Mouse (Mus musculus): ENCODE results near the gene Hnf1b. TPM values are rescaled to one million over a fixed set of nuclear protein-coding genes. Genes with fewer than 3 reads are reported as not detected.
A peak's percentile ranks its signal among the peaks of the same experiment; 100 is the strongest.

The Hnf1b gene
- polyA plus RNA-seq, 1 experiment from 2014 or later = 9.5 TPM

DNA sequence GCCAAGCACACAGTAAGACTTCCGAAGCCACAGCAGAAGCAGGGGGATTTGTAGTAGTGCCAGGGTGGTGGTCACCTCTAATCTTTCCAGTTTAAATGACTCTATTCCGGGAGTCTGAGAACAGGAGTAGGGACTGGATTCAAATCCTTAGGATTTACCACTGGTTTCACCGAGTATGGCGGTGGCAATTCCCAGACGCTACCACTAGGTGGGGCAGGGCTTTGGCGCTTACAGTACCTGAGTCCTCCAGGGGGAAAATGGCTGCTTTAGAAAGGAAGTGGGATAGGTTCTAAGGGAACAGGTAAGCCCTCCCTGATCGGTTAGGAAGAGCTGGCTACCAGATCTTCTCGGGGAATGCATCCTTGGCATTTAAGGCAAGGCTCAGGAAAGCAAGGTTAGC, 17.5 kb upstream of the Hnf1b start:
- no peaks in the 10 kb centered on the region for H3K36me3 ChIP-seq
- H3K27ac ChIP-seq = no peak overlapping the region
- H3K9me3 ChIP-seq = no peaks in the 10 kb centered on the region
- no peak overlapping the region for H3K9ac ChIP-seq
- no peak for ATAC-seq (ENCODE audit: borderline replicate concordance, extremely low read depth, low FRiP score, low TSS enrichment)
- no peak overlapping the region for H3K4me2 ChIP-seq
- no peak overlapping the region for H3K4me3 ChIP-seq
- no peaks in the 10 kb centered on the region for H3K4me1 ChIP-seq
- WGBS = 45% methylated on average over 8 of the region's 8 CpGs
- H3K27me3 ChIP-seq = no peaks in the 10 kb centered on the region

DNA sequence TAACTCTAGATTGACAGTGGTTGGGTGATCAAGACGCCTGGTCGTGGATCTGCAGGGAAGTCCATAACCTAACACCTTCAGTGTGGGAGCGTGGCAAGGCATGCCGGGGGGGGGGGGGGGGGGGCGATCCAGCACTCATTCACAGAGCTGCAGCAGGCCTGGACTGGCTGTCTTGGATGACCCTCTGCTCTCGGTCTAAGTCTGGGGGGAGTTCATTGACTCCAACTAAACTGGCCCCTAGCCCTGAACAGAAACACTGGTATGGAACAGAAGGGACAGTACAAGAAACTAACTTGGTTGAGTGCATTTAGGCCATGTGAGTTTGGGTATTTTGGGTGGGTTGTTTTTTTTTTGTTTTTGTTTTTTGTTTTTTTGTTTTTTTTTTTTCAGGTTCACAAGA, 16.3 kb upstream of the Hnf1b start:
- no peak overlapping the region for H3K4me3 ChIP-seq
- ATAC-seq (ENCODE audit: borderline replicate concordance, extremely low read depth, low FRiP score, low TSS enrichment) = no peak
- no peak overlapping the region for H3K4me2 ChIP-seq
- H3K9ac ChIP-seq = no peak overlapping the region
- H3K9me3 ChIP-seq = no peaks in the 10 kb centered on the region
- no peaks in the 10 kb centered on the region for H3K36me3 ChIP-seq
- no peaks in the 10 kb centered on the region for H3K4me1 ChIP-seq
- 75% methylated on average over 5 of the region's 6 CpGs for WGBS
- no peaks in the 10 kb centered on the region for H3K27me3 ChIP-seq
- no peak overlapping the region for H3K27ac ChIP-seq

DNA sequence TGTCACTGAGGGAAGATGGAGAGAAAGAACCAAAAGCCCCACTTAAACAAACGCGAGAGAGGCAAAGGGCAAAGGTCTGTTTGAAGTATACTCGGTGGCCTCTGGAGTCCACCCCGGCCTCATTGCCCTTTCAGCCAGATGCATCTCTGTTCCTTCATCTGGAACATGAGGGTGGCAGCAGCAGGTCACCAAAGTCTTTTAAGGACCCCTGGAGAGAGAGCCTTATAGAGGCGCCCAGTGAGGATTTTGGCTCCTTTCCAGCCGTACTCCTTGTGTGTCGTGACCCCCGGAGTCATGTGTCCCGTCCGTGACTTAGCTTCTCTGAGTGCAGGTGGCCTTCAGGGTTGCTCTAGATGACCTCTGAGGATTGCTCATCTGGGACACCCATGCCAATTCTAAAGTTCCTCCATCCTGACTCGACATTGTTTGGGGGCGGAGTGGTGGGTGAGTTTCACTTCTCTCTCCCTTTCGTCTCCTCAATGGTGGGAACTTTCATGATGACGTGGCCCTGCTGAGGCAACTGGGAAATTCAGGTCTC, 15.8 kb upstream of the Hnf1b start:
- WGBS = 37% methylated on average over 14 of the region's 14 CpGs
- no peak overlapping the region for H3K4me3 ChIP-seq

DNA sequence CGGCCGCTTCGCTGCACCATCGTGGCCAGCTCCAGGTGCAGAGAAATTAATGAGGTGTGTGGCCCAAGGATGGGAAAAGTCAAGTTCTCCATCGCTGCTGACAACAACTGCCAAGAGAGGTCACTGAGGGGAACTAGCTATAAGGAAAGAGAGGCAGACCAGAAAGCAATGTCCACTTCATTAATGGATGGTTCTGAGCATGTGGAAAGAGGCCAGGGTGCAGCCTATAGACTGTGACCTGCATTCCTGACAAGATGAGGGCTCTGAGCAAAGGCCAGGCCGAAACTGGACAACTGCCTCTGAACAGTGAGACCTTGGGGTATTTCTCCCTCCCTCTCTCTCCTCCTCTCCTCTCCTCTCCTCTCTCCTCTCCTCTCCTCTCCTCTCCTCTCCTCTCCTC, 10.4 kb upstream of the Hnf1b start:
- no peak overlapping the region for H3K4me2 ChIP-seq
- ATAC-seq (ENCODE audit: borderline replicate concordance, extremely low read depth, low FRiP score, low TSS enrichment) = no peak
- H3K27ac ChIP-seq = no peak overlapping the region
- no peaks in the 10 kb centered on the region for H3K9me3 ChIP-seq
- H3K4me1 ChIP-seq = no peaks in the 10 kb centered on the region
- no peak overlapping the region for H3K9ac ChIP-seq
- no peaks in the 10 kb centered on the region for H3K27me3 ChIP-seq
- no peaks in the 10 kb centered on the region for H3K36me3 ChIP-seq
- H3K4me3 ChIP-seq = no peak overlapping the region
- 44% methylated on average over 6 of the region's 6 CpGs for WGBS

More for the DNA sequence above, 15.8 kb upstream of the Hnf1b start:
- H3K9me3 ChIP-seq = no peaks in the 10 kb centered on the region
- no peaks in the 10 kb centered on the region for H3K36me3 ChIP-seq
- H3K9ac ChIP-seq = no peak overlapping the region
- H3K4me2 ChIP-seq = no peak overlapping the region
- ATAC-seq (ENCODE audit: borderline replicate concordance, extremely low read depth, low FRiP score, low TSS enrichment) = no peak
- H3K27ac ChIP-seq = no peak overlapping the region
- no peaks in the 10 kb centered on the region for H3K4me1 ChIP-seq
- no peaks in the 10 kb centered on the region for H3K27me3 ChIP-seq

DNA sequence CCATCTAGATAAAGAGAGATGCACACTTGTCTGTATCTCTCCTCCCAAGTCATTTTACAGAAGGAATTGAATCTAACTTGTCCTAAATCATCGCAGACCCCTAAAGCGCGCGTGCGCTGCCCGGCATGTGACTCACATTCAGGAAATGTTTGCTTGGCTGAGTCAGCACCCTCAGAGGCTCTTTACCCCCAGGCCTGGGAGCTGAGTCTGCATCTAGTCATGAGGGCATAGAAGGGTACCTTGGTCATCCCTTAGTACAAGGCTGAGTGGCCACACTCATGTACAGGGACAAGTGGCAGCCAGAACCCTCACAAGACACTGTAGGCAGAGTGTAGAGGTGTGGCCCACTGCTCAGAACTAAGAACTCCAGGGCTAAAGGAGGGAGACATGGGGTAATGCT, 6.3 kb upstream of the Hnf1b start:
- Histone ChIP-seq H3K9me3 (no peaks in the 10 kb centered on the region), H3K4me3 (no peak overlapping the region), H3K27ac (no peak overlapping the region), H3K4me1 (no peaks in the 10 kb centered on the region), H3K4me2 (no peak overlapping the region), H3K27me3 (peaks cover 6% of the 10 kb centered on the region; the same call in 1 of the 2 replicates), H3K36me3 (no peaks in the 10 kb centered on the region), H3K9ac (no peak overlapping the region)
- 77% methylated on average over 6 of the region's 6 CpGs for WGBS
- ATAC-seq (ENCODE audit: borderline replicate concordance, extremely low read depth, low FRiP score, low TSS enrichment) = no peak

DNA sequence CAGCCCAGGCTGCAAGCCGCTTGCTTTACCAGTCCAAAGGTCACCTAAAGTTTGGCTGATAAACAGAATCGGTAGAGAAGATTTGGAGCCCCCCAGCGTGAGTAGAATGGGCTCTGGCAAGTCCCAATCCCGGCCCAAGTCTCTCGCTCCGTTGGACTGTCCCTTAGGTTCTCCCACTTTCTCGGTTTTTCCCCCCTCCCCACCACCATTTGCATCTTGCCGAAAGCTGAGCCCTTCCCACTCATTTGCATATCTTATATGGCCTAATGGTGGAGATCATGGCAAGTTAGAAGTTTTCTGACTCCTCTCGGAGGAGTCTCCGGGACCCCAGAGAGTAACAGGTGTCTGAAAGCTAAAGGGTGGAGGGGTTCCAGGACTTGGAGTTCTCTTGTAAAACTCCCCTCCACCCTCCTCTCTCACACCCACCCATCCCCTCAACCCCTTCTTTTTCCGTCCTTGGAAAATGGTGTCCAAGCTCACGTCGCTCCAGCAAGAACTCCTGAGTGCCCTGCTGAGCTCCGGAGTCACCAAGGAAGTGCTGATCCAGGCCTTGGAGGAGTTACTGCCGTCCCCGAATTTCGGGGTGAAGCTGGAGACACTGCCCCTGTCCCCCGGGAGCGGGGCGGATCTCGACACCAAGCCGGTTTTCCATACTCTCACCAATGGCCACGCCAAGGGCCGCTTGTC, 866 bp downstream of the Hnf1b start:
- ATAC-seq (ENCODE audit: borderline replicate concordance, extremely low read depth, low FRiP score, low TSS enrichment) = peak; percentile 41; the same call in 1 of the 2 replicates
- peak overlapping the region; percentile 87 for H3K27ac ChIP-seq

DNA sequence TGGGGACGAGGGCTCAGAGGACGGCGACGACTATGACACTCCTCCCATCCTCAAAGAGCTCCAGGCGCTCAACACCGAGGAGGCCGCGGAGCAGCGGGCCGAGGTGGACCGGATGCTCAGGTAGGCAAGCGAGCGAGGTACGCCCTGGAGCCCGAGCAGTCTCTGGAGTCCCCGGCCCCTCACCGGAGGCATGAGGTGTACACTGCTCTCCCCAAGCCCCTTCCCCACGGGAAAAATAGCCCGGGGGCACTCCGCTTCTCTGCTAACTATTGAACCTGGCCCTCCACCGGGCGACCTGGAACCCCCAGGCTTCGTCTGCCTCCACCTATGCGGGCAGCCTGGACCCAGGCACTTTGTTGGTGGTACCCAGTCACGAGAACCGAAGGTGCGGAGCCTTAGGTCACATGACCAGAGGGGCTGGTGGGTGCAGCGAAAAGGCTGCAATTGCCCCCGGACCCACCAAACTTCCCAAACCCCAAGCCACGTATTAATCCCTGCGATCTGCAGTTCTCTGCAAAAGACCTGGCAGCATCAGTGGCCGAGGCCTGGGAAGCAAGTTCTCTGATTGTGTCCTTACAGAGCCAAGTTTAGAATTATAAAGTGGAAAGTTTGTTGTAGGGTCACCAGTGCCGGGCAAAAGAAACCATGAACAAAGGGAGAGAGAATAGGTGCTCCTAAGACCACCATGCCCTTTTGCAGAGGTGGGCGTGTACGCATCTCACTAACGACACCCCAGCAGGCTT, 1.6 kb downstream of the Hnf1b start:
- Histone ChIP-seq H3K9ac (peak overlapping the region; percentile 62), H3K4me3 (peak overlapping the region; percentile 51), H3K9me3 (no peaks in the 10 kb centered on the region), H3K27me3 (peaks cover 70% of the 10 kb centered on the region), H3K27ac (peak overlapping the region; percentile 87), H3K36me3 (no peaks in the 10 kb centered on the region), H3K4me1 (peaks cover 3% of the 10 kb centered on the region; the same call in 1 of the 2 replicates), H3K4me2 (peak overlapping the region; percentile 57)
- ATAC-seq (ENCODE audit: borderline replicate concordance, extremely low read depth, low FRiP score, low TSS enrichment) = peak; percentile 48; the same call in 1 of the 2 replicates
- 1% methylated on average over 36 of the region's 36 CpGs for WGBS

More for the DNA sequence above, 866 bp downstream of the Hnf1b start:
- Histone ChIP-seq H3K36me3 (no peaks in the 10 kb centered on the region), H3K9me3 (no peaks in the 10 kb centered on the region), H3K4me1 (peaks cover 3% of the 10 kb centered on the region; the same call in 1 of the 2 replicates), H3K4me3 (peak overlapping the region; percentile 51), H3K27me3 (peaks cover 63% of the 10 kb centered on the region), H3K4me2 (peak overlapping the region; percentile 57), H3K9ac (peak overlapping the region; percentile 62)
- WGBS = under 1% methylated on average over 24 of the region's 24 CpGs

DNA sequence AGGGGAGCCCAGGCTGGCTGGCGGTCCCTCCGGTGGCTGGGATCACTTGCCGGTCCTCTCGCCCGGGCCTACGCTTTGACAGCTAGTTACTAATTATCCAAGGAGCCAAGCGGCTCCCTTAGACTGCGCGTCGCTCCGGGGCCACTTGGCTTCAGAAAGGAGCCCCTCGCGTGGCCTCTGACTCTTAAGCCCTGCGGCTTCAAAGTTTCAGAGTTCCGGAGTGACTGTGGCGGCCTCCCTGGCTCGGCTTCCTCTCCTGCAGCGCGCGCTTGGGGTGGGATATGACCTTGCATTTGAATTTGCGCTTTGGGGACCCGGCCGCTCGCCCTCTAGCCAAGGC, 2.1 kb downstream of the Hnf1b start:
- Histone ChIP-seq H3K27ac (peak overlapping the region; percentile 87), H3K36me3 (no peaks in the 10 kb centered on the region), H3K9ac (peak overlapping the region; percentile 62), H3K4me2 (peak overlapping the region; percentile 57), H3K4me3 (peak overlapping the region; percentile 51), H3K9me3 (no peaks in the 10 kb centered on the region), H3K4me1 (peaks cover 3% of the 10 kb centered on the region; the same call in 1 of the 2 replicates), H3K27me3 (peaks cover 74% of the 10 kb centered on the region)
- WGBS = 1% methylated on average over 24 of the region's 24 CpGs
- 0 out of 2 replicates have a peak, but pooled peaks have one; percentile 7 for ATAC-seq (ENCODE audit: borderline replicate concordance, extremely low read depth, low FRiP score, low TSS enrichment)

DNA sequence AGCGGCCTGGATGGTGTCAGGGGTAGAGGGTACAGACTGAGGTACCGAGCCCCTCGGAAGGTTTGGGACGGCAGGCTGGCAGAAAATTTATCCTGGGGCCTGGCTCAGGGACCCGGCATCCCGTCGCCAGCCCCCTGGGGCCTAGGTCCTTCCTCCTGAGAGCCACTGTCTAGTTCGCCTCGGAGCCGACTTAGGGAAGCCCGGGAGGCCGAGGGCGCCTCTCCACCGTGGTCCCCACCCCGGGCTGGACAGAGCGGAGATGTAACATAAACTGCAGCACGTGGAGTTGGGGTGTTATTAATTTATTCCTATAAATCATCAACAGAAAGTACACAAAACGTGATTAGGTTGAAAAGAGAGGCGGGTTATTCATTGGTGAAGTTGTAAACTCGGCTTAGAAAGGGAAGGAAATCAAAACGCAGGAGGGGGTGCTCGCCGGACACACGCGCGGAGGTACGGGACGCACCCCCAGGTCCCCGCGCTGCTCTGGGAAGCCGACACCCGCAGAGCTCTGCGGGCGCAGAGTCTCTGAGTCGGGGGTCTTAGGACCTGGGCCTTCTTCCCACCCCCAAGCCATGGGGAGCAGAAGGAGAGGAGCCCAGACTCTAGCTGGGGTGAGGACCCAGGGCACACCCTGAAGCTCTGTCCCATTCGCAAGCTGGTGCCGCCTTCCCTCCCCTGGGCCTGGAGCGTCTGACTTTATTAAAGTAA, 2.8 kb downstream of the Hnf1b start:
- ATAC-seq (ENCODE audit: borderline replicate concordance, extremely low read depth, low FRiP score, low TSS enrichment) = 0 out of 2 replicates have a peak, but pooled peaks have one; percentile 29
- peaks cover 3% of the 10 kb centered on the region; the same call in 1 of the 2 replicates for H3K4me1 ChIP-seq
- peak overlapping the region; percentile 51 for H3K4me3 ChIP-seq
- H3K27me3 ChIP-seq = peaks cover 76% of the 10 kb centered on the region
- peak overlapping the region; percentile 62 for H3K9ac ChIP-seq
- H3K9me3 ChIP-seq = no peaks in the 10 kb centered on the region
- peak overlapping the region; percentile 87 for H3K27ac ChIP-seq
- peak overlapping the region; percentile 57 for H3K4me2 ChIP-seq
- no peaks in the 10 kb centered on the region for H3K36me3 ChIP-seq
- under 1% methylated on average over 38 of the region's 38 CpGs for WGBS

DNA sequence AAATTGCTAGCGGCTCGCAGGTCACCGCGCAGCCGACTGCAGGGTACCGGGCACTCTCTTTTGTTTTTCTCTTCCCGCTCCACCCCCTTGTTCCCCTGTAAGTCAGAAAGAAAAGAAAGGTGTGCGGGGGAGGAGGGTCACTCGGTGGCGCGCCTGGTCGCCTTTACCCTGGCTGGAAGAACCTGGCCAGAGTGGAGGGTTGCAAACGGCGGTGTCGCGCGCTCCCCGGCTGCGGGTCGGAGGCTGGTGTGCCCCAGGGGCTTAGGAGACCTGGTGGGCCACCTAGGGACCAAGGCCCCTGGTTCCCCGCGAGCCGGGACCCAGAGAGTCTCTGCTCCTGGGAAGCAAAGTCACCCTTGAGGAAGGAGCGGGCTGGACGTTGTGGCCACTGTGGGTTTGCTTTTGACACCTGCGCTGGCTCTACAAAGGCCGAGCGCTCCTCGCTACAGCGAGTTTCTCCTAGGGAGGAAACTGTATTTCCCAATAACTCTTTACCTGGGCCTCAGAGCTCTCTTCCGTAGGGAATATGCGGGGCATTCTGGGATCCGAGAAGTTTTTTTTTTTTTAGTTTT, 3.4 kb downstream of the Hnf1b start:
- ATAC-seq (ENCODE audit: borderline replicate concordance, extremely low read depth, low FRiP score, low TSS enrichment) = no peak
- peak overlapping the region; percentile 57 for H3K4me2 ChIP-seq
- no peaks in the 10 kb centered on the region for H3K36me3 ChIP-seq
- H3K4me1 ChIP-seq = peaks cover 3% of the 10 kb centered on the region; the same call in 1 of the 2 replicates
- H3K27me3 ChIP-seq = peaks cover 73% of the 10 kb centered on the region
- under 1% methylated on average over 33 of the region's 33 CpGs for WGBS
- H3K9ac ChIP-seq = peak overlapping the region; percentile 62
- no peaks in the 10 kb centered on the region for H3K9me3 ChIP-seq
- H3K27ac ChIP-seq = peak overlapping the region; percentile 87
- H3K4me3 ChIP-seq = peak overlapping the region; percentile 51

DNA sequence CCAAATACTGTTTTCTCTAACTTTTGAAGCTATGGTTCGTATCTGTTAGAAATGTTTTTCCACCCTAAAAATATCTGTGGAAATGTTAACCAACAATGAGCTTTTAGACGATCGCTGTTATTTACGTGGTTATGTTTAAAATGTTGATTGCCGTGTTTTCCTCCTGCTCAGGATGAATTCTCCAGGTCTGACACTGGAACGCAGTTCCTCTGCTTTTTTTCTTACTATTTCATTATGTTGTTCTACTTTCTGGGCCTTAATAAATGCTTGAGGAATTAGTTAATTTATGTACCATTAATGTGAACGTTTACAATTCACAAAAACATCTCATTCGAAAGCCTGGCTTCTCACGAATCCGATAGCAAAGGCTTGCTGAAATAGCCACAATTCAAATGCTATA, 4.2 kb downstream of the Hnf1b start:
- no peak for ATAC-seq (ENCODE audit: borderline replicate concordance, extremely low read depth, low FRiP score, low TSS enrichment)
- Histone ChIP-seq H3K27me3 (peaks cover 69% of the 10 kb centered on the region), H3K4me3 (peak overlapping the region; percentile 13; the same call in 1 of the 2 replicates), H3K4me1 (peaks cover 3% of the 10 kb centered on the region; the same call in 1 of the 2 replicates), H3K9ac (no peak overlapping the region), H3K27ac (no peak overlapping the region), H3K4me2 (peak overlapping the region; percentile 57), H3K36me3 (no peaks in the 10 kb centered on the region), H3K9me3 (no peaks in the 10 kb centered on the region)
- 6% methylated on average over 10 of the region's 10 CpGs for WGBS
